Mouse (Mus musculus): ENCODE results near the gene Cask. TPM values are rescaled to one million over a fixed set of nuclear protein-coding genes. Genes with fewer than 3 reads are reported as not detected.

Gene Cask
- total RNA-seq, 2 experiments from 2014 or later: 21.7 to 27.5 TPM

DNA sequence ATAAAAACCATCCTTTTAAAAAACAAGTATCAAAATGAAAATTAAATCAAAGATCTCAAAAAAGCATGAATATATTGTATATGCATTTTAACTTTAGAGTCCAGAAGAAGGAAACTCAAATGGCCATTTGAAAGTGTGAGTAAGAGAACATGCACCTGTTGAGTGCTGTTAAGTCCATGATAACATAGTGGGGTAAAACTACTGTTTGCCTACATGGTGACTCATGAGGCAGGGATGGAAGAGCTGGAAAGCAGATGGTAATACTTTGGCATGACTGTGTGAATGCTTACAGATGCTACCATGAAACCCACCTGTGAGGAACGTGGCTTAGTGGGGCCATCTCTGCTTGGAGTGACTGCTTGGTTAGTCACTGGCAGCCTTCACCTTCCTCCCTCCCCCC, 132.9 kb downstream of the Cask start:
- no peak for DNase-seq

GRCm38 (mm10) chrX:13716796-13717569, 134.2 kb downstream of the Cask start:
- no peak for DNase-seq

GRCm38 (mm10) chrX:13710174-13710573, 141.0 kb downstream of the Cask start:
- DNase-seq: peak; percentile 69

DNA sequence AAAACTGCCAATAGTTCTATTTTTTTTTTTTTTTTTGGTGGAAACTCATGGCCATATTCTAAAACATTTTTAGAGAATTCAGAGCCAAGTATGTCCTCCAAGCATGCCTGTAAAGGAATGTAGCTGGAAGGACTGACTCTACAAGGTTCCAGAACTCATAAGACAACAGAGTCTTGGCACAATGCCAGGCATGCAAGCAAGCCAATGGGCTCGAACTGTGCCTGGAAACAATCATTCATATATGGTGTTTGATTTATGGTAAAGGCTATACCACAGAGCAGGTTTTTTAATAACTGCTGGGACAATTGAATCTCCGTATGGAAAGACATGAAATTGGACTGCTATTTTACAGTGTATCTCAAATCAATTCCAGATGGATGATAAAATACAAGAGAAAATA, 146.1 kb downstream of the Cask start:
- peak; percentile 33 for DNase-seq

DNA sequence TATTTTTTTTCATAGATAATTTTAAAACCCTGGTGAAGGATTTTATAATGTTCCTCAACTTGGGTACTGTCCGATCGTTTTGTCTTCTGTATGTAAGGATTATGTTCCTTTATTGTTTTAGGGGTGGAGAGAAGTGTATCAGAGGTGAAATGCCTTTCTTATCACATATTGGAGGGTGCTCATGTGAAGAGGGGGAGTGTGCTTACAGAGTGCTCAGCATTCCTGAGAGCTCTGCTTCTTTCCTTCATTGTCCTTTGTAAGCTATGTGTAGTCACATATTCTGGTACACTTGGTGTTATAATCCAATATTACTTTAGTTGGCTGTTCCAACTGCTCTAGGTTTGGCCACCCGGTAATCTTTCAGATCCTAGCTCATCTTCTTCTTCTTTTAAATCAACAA, 150.5 kb downstream of the Cask start:
- no peak for DNase-seq

DNA sequence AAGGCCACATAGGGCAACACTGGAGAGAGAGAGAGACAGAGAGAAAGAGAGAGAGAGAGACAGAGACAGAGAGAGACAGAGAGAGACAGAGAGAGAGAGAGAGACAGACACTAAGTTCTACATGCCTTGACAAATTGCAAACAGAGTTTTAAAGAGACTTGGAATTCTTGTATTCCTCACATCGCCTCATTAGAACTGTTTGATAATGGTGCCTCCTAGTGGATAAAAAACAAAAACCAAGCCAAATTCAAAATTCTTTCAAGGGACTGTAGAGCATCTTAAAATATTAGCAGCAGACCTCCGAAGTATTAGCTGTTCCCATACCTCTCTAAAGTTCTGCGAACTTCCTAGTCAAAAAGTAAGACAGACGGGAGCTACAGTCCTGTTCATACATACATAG, 159.3 kb downstream of the Cask start:
- DNase-seq: no peak

DNA sequence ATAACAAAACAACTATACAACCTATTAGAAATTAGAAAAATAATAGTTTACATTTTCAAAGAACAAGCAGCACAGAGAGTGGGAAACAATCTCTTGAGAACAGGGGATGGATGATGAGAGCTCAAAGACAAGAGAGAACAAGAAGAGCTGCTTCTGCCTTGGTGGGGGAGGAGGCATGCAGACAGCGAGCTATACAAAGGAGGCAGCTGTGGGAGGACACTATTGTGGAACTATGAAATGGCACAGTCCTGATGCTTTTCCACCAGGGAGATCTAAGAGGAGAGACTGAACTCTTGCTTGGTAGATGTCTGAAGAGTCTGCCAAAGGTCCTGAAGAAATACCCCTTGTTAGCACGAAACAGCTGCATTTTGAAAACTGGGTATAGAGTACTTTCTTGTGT, 162.8 kb downstream of the Cask start:
- no peak for DNase-seq

DNA sequence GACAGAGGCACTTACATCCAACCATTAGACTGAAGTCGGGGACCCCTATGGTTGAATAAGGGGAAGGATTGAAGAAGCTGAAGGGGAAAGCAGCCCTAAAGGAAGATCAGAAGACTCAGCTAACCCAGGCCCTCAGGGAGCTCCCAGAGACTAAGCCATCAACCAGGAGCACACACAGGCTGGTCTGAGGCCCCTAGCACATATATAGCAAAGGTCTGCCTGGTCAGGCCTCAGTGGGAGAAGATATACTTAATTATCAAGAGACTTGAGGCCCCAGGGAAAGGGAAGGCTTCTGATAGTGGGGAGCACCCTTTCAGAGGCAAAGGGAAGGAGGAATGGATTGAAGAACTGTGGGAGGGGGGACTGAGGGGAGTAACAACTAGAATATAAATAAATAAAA, 164.6 kb downstream of the Cask start:
- DNase-seq: no peak

GRCm38 (mm10) chrX:13681748-13682147, 169.4 kb downstream of the Cask start:
- no peak for DNase-seq

- no peak for DNase-seq
Measured at GRCm38 (mm10) chrX:13673001-13673400, 178.2 kb downstream of the Cask start.

- DNase-seq: no peak
Measured at GRCm38 (mm10) chrX:13670342-13670741, 180.8 kb downstream of the Cask start.

GRCm38 (mm10) chrX:13668867-13669266, 182.3 kb downstream of the Cask start:
- DNase-seq: no peak

GRCm38 (mm10) chrX:13661063-13661462, 190.1 kb downstream of the Cask start, which contains the start of gene Gpr82:
Gpr82 (plus strand) TSS chrX:13661363.
- no peak for DNase-seq

DNA sequence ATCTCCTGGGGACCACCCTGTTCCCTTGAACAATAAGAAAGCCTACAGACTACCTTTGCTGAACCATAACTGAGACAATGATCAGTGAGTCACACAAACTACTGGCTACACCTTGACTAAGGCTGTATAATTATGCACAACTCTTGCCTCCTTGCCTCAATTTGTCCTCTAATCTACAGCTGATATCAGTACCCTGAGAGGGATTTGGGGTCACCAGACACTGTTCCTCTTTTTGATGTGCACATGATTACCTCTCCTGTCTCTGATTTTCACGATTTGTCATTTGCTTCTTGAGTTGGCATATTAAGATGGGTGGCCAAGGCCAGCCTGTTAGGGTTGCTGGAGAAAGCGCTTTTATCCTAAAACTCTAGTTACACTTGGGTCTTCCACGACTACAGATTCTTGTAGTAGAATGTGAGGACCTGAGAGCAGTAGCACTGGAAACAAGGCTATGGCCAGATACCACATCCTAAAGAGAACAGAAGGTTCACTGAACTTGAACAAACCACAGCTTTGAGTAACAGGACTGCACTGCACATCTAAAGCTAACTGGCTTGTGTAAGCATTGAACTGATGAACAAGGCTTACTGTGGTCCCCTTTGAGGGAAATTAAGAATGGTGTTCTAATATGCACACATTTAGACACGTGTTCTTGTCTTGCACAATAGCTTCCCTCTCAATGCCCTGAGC, 191.8 kb downstream of the Cask start:
- no peak for DNase-seq

GRCm38 (mm10) chrX:13658616-13659140, 192.5 kb downstream of the Cask start:
- DNase-seq: no peak

DNA sequence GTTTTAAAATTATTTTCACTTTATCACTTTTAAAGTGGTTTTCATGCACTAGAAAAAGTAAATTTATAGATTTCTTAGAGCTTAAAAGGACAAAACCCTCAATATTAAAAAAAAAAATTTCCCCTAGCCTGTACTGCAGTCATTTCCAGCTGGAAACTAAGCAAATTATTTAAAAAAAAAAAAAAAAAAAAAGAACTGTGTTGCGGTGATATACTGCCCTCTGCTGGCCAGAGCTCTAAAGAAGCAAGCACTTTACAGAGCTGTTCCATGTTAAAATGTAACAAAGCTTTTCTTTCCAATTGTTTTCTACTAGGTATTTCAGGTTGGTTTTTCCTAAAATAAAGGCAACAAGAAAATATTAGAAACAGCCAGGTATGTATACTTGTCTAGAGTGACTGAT, 194.4 kb downstream of the Cask start:
- peak; percentile 70 for DNase-seq

DNA sequence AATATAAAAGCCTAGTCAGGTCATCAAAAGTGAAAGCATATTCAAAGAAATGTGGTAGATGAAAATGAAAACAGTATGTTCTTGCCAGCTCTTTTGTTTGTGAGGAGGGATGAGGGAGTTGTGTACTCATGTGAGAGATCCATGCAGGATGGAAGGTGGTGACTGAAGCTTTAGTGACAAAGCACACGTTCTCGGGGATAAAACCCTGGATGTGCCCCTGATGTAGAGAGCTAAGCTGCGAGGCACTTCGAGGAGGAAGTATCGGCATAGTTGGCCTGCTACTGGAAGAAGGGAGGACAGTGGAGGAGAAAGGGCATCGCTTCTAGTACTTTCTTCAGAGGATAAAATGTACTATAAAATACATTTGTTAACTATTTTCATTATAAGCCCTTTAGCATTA, 195.3 kb downstream of the Cask start:
- no peak for DNase-seq

- no peak for DNase-seq
Measured at GRCm38 (mm10) chrX:13655005-13655421, 196.2 kb downstream of the Cask start.

DNA sequence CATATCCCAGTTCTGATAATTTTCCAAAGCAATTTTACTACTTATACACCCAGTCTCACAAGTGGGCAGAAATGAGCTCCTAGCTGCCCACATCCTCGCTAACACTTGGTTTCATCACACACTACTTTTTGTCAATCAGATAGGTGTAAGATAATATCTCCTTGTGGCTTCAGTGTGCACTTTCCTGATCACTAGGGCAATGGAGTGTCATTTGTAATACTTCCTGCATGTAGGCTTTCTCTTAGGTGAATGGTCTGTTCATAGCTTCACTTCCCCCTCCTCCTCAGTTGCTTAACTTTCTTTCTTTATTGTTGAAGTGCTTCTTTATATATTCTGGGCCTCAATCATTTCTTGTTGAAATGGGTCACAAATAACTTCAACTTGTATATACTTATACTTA, 198.9 kb downstream of the Cask start:
- no peak for DNase-seq

- no peak for DNase-seq
Measured at GRCm38 (mm10) chrX:13651889-13652288, 199.3 kb downstream of the Cask start.

DNA sequence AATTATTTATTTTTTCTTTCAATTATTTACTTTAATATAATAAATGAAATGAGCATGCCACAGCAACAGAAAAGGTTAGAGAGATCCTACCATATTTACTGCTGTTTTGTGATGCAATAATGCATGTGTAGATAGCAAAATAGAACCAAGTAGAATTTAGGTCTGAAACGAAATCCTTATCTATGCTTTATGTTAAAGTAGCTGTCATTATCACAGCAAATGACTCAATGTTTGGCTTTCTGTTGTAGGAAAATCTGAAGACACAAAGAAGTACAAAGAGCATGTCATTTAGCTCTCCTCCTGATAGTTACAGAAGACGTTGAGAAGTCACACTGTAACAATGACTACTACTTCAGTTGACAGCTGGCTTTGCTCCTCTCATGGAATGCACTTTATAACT, 212.3 kb downstream of the Cask start:
- DNase-seq: no peak

DNA sequence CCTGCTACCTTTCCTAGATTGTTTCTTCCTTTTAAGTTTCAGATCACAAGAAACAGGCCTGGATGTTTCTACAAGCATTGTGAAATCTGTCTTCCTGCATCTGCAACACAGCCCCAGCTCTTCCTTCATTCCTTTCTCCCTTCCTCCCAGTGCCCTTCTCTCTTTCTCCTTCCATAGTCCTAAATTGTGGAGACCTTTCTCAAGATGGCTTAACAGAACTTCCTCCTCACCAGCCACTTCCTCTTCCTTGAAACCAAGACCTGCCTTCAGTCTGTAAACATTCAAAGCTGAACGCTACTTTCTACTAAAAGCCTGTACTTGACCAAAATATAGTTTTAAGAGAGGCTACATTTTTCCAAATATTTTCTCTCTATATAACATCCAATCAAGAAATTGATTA, 214.8 kb downstream of the Cask start:
- no peak for DNase-seq

GRCm38 (mm10) chrX:13631599-13632283, 219.4 kb downstream of the Cask start, which contains the start of gene Gpr34:
Gpr34 (plus strand) TSS chrX:13632089.
- DNase-seq: no peak

Data from heart, postnatal 4 days (tissue).